Mouse (Mus musculus) bone marrow macrophage, adult 2 months (primary cell): ENCODE results near the gene Agpat1.

Experiments
- CTCF ChIP-seq: IDR thresholded peaks from 2 replicates; pipeline ENCODE4 v1.5.1; 2012; ENCODE audit warnings: low read depth, mild to moderate bottlenecking, low read length, moderate library complexity
- POLR2A ChIP-seq: IDR thresholded peaks from 2 replicates; pipeline ENCODE4 v1.6.1; 2012; ENCODE audit warnings: mild to moderate bottlenecking, low read depth, low read length, borderline replicate concordance

DNA sequence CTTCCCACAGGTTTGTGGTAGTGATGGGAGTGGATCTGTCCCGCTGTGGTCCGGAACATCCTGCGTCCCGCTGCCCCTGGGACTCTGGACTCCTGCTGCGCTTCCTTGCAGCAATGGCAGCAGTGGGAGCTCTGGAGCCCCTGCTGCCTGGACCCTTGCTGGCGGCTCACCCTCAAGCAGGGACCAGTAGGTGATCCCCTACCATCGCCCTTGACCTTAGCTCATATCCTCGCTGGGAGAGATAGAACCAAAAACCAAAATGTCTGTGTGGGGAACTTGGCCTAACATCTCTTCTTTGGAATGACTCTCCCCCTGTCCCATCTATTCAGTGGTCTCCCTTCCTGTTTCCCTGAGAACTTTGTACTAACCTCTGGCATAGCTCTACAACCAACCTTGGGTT is 20.2 kb upstream of the Agpat1 start:
- TF ChIP-seq POLR2A (no peak), CTCF (no peak)
